Mouse (Mus musculus) forebrain, embryonic 12.5 days (tissue): ENCODE measurements around the gene Sh3bp5l. TPM values are rescaled to one million over a fixed set of nuclear protein-coding genes. Genes with fewer than 3 reads are reported as not detected.

Source experiments
- ATAC-seq: fragments of 200-750 bp; cut with Nextera tagmentation; 2 replicates; pipeline ENCODE4 v1.8.0; 2017; ENCODE audit warnings: moderate TSS enrichment; ENCODE audit not compliant: low FRiP score
- H3K27ac ChIP-seq: fragments of 300-500 bp; sonication (generic); 2 replicates; pipeline ENCODE4 v1.5.1; 2016; ENCODE audit warnings: mild to moderate bottlenecking
- H3K27me3 ChIP-seq: fragments of 300-500 bp; sonication (generic); 2 replicates; pipeline ENCODE4 v1.6.1; 2016; ENCODE audit warnings: mild to moderate bottlenecking
- H3K36me3 ChIP-seq: fragments of 300-500 bp; sonication (generic); replicated peaks from 2 replicates; pipeline ENCODE4 v1.6.1; 2016; ENCODE audit warnings: mild to moderate bottlenecking
- H3K4me1 ChIP-seq: fragments of 300-500 bp; sonication (generic); 2 replicates; pipeline ENCODE4 v1.6.1; 2016
- H3K4me2 ChIP-seq: fragments of 300-500 bp; sonication (generic); 2 replicates; pipeline ENCODE4 v1.6.1; 2016; ENCODE audit warnings: mild to moderate bottlenecking, moderate library complexity
- H3K4me3 ChIP-seq: fragments of 300-500 bp; sonication (generic); replicated peaks from 2 replicates; pipeline ENCODE4 v1.5.1; 2016; ENCODE audit warnings: mild to moderate bottlenecking
- H3K9ac ChIP-seq: fragments of 300-500 bp; sonication (generic); 2 replicates; pipeline ENCODE4 v1.6.1; 2016; ENCODE audit warnings: mild to moderate bottlenecking
- H3K9me3 ChIP-seq: fragments of 300-500 bp; sonication (generic); 2 replicates; pipeline ENCODE4 v1.6.1; 2016
- WGBS: fragments of 180-500 bp; shearing (Covaris S2); methylation state at CpG from one replicate; pipeline ENCODE4 v1.1.7; 2016; 5-methylcytosine and 5-hydroxymethylcytosine counted together
- polyA plus RNA-seq: library from polyadenylated mRNA; unstranded; fragments of >200 nt; fragmentation: Nextera tagmentation; extraction: Ambion mirVana; gene quantifications from 2 replicates; pipeline ENCODE4 v1.2.1, GENCODE M21; 2016

Gene Sh3bp5l
- polyA plus RNA-seq, 1 experiment from 2014 or later: 45.2 TPM

DNA sequence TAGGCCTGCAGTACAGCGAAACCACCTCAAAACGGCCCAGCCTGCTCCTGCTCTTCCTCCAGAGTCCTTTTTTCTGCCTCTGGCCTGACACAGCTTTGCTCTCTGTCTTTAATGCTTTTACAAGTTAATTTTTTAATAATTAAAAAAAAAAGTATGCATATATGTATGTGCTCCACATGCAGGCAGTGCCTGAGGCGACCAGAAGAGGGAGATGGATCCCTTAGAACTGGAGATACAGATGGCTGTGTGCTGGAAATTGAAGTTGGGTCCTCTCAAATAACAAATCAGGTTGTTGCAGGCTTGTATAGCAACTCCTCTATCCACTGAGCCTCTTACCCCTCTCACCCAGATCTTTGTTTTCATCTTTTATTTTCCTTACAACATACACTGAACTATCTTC lies 3.7 kb upstream of the Sh3bp5l start:
- Histone ChIP-seq H3K4me3 (no peak overlapping the region), H3K4me1 (peaks cover 39% of the 10 kb centered on the region), H3K36me3 (peaks cover 16% of the 10 kb centered on the region), H3K9ac (no peak overlapping the region), H3K4me2 (no peak overlapping the region), H3K27me3 (no peaks in the 10 kb centered on the region), H3K27ac (no peak overlapping the region), H3K9me3 (no peaks in the 10 kb centered on the region)
- WGBS: 96% methylated on average over 3 of the region's 3 CpGs
- ATAC-seq: no peak

DNA sequence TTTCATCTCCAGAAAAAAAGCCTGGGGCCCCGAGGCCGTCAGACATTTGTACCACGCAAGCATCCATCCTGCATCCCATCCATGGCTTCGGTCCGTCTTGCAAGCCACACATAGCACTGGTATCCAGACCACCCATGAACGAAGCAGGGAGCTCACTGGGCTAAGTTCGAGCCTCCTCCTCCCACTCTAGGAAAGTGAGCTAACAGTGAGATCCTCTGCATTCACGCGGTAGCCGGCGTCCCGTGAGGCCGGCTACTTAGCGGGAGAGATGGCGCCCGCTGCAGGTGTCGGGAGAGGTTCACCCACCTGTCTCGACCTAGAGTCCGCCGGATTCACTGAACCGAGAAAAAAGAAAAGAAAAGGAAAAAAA lies 633 bp upstream of the Sh3bp5l start:
- WGBS: under 1% methylated on average over 21 of the region's 21 CpGs
- H3K4me1 ChIP-seq: peaks cover 39% of the 10 kb centered on the region
- ATAC-seq: peak; percentile 64
- peak overlapping the region; percentile 83 for H3K4me2 ChIP-seq
- peak overlapping the region; percentile 46; the same call in 1 of the 2 replicates for H3K27ac ChIP-seq
- H3K36me3 ChIP-seq: peaks cover 31% of the 10 kb centered on the region
- no peaks in the 10 kb centered on the region for H3K9me3 ChIP-seq
- H3K27me3 ChIP-seq: no peaks in the 10 kb centered on the region
- H3K9ac ChIP-seq: peak overlapping the region; percentile 83
- H3K4me3 ChIP-seq: peak overlapping the region; percentile 89

DNA sequence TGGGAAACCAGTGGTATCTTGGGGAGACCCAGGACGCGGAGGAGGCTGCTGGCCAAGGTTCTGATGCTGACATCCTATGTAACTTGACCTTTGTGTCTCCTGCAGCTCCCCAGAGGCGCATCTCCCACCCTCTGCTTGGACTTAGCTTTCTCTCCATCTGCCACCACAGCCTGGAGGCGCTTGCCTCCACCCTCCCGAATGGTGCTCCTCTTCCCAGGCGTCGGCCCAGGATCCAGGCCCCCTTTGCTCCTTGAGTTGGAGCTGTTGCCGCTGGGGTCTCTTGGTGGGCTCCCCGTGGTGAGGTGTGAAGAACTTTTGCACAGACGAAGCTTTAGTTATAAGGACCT lies 598 bp downstream of the Sh3bp5l start:
- Histone ChIP-seq H3K4me3 (peak overlapping the region; percentile 89), H3K4me1 (peaks cover 39% of the 10 kb centered on the region), H3K4me2 (peak overlapping the region; percentile 83), H3K9ac (peak overlapping the region; percentile 86), H3K27ac (no peak overlapping the region), H3K27me3 (no peaks in the 10 kb centered on the region), H3K9me3 (no peaks in the 10 kb centered on the region), H3K36me3 (peaks cover 35% of the 10 kb centered on the region)
- WGBS: 20% methylated on average over 10 of the region's 10 CpGs
- 0 out of 2 replicates have a peak, but pooled peaks have one; percentile 19 for ATAC-seq

DNA sequence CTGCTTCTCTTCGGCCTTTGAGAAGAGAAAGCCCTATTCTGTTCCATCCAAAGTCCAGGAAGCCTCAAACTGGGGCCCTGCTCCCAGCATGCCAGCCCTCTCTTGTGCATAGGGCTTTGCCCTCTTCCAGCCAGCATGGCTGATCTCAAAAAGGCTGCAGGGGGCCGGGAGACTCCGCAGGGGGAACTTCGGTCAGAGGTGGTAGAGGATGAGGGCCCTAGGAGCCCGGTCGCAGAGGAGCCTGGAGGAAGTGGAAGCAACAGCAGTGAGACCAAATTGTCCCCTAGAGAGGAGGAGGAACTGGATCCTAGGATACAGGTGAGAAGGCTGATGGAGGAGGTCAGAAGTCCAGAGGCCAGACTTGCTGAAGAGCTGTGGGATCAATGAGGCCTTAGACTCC lies 1.0 kb downstream of the Sh3bp5l start:
- no peak for ATAC-seq
- Histone ChIP-seq H3K27me3 (no peaks in the 10 kb centered on the region), H3K4me1 (peaks cover 39% of the 10 kb centered on the region), H3K9ac (peak overlapping the region; percentile 86), H3K4me3 (peak overlapping the region; percentile 89), H3K4me2 (peak overlapping the region; percentile 83), H3K36me3 (peaks cover 39% of the 10 kb centered on the region), H3K9me3 (no peaks in the 10 kb centered on the region), H3K27ac (no peak overlapping the region)
- WGBS: 93% methylated on average over 6 of the region's 6 CpGs

DNA sequence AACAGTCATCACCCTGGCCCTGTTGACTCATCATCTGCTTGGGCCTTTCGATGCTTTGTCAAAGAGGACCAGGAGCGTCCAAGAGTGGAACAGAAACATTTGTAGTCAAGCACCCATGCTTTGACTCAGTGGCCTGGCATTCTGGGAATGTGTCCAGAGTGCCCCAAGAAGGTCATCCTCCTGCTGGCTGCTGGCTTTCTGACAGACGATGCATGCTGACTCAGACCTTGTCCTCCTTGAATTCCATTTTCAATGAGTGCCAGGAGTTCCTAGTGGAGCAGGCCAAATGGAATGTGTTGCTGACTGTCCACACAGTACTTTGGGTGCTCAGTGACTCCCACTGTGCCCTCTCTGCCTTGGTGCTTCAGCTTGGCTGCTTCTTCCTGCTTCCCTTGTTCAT lies 4.2 kb downstream of the Sh3bp5l start:
- no peaks in the 10 kb centered on the region for H3K9me3 ChIP-seq
- no peak overlapping the region for H3K9ac ChIP-seq
- 81% methylated on average over 3 of the region's 3 CpGs for WGBS
- no peak overlapping the region for H3K27ac ChIP-seq
- no peaks in the 10 kb centered on the region for H3K27me3 ChIP-seq
- no peak overlapping the region for H3K4me2 ChIP-seq
- H3K36me3 ChIP-seq: peaks cover 52% of the 10 kb centered on the region
- no peak for ATAC-seq
- peaks cover 23% of the 10 kb centered on the region for H3K4me1 ChIP-seq
- H3K4me3 ChIP-seq: no peak overlapping the region

DNA sequence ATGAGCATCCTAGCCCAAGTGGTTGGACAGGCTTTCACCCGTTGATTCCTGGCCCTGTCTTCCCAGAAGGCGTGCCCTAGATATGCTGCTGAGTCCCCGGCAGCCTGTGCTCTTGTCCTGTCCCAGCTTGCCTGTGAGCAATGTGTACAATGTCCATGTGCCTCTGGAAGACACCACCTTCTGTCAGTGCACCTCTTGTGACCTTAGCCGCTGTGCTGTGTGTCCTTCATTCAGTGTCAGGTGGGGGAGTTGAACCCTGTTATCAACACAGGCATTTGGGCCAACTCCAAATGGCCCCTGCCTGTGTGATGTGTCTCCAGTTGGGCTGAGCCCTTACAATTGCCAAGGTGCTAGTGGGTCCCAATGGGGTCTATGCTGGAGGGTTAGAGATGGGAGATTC lies 16.2 kb downstream of the Sh3bp5l start:
- no peak overlapping the region for H3K4me3 ChIP-seq
- no peak overlapping the region for H3K27ac ChIP-seq
- H3K9me3 ChIP-seq: peaks cover 4% of the 10 kb centered on the region; the same call in 1 of the 2 replicates
- H3K4me1 ChIP-seq: no peaks in the 10 kb centered on the region
- ATAC-seq: no peak
- H3K36me3 ChIP-seq: peaks cover 50% of the 10 kb centered on the region
- no peak overlapping the region for H3K9ac ChIP-seq
- H3K27me3 ChIP-seq: no peaks in the 10 kb centered on the region
- H3K4me2 ChIP-seq: no peak overlapping the region
- WGBS: 95% methylated on average over 4 of the region's 4 CpGs

DNA sequence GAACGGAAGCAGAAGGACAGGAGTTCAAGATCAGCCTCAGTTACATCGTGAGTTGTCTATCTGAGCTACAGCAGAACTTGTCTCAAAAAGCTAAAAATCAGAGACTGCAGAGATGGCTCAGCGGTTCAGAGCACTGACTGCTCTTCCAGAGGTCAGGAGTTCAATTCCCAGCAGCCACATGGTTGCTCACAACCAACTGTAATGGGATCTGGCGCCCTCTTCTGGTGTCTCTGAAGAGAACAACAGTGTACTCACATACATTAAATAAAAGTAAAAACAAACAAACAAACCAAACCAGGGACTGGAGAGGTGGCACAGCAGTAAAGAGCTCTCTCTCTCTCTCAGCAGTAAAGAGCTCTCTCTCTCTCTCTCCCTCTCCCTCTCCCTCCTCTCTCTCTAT lies 20.1 kb downstream of the Sh3bp5l start:
- ATAC-seq: no peak
- peaks cover 4% of the 10 kb centered on the region; the same call in 1 of the 2 replicates for H3K9me3 ChIP-seq
- H3K4me2 ChIP-seq: no peak overlapping the region
- no peaks in the 10 kb centered on the region for H3K27me3 ChIP-seq
- no peak overlapping the region for H3K9ac ChIP-seq
- peaks cover 27% of the 10 kb centered on the region for H3K36me3 ChIP-seq
- no peak overlapping the region for H3K27ac ChIP-seq
- no peak overlapping the region for H3K4me3 ChIP-seq
- H3K4me1 ChIP-seq: no peaks in the 10 kb centered on the region
- 70% methylated on average over 4 of the region's 4 CpGs for WGBS

DNA sequence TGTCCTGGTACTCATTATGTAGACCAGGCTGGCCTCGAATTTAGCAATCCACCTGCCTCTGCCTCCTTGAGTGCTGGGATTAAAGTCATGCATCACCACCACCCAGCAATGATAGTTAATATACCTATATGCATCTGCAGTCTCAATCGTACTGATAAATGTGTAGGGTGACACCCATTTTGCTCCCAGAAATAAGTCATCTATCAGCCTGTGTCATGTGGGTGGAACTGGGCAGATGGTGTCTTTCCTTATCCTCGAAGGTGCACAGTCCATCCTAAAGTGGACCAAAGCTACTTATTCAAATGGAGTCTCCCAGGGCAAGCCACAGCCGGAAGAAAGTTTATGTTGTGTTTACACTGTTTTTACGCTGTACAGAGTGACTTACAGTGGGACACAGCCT lies 20.7 kb downstream of the Sh3bp5l start:
- Histone ChIP-seq H3K4me3 (no peak overlapping the region), H3K27ac (no peak overlapping the region), H3K36me3 (peaks cover 21% of the 10 kb centered on the region), H3K4me1 (no peaks in the 10 kb centered on the region), H3K27me3 (no peaks in the 10 kb centered on the region), H3K9ac (no peak overlapping the region), H3K9me3 (peaks cover 4% of the 10 kb centered on the region; the same call in 1 of the 2 replicates), H3K4me2 (no peak overlapping the region)
- WGBS: 92% methylated on average over 5 of the region's 5 CpGs
- ATAC-seq: no peak

DNA sequence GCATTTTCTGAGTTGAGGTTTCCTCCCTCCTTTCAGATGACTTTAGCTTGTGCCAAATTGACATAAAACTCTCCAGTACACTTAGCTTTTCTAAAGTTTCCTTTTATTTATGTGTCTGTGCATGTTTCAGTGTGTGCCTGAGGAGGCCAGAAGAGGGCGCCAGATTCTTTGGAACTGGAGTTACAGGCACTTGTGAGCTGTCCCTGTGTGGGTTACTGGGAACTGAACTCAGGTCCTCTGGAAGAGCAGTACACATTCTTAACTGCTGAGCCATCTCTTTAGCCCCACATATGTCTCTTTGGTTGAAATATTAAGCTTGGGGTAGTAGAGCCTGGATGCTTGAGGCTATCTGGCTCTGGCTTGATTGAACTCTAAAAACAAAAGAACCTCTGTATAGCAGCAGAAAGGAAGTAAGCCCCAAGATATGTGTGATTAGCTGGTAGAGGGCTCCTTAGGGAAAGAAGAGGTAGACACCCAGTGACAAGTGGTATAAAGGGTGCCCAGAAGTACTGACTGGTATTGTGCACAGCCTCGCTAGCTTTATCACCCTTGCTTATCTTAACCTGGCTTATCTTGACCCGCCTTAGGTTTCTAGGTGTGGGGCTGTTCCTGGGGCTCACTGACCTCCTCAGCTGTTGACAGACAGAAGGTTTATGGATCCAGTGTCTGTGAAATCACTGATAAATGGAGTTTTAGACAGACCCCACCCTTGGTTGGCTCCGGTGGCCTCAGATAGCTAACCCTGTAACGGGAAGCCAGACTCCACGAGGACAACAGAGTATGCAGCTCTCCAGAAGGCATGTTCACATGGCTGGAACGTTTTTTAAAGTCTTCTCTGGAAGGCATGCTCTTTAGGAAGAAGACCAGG lies 22.4 kb downstream of the Sh3bp5l start:
- ATAC-seq: no peak
- Histone ChIP-seq H3K9ac (no peak overlapping the region), H3K36me3 (peaks cover 4% of the 10 kb centered on the region; the same call in 1 of the 2 replicates), H3K4me2 (no peak overlapping the region), H3K9me3 (peaks cover 4% of the 10 kb centered on the region; the same call in 1 of the 2 replicates), H3K27me3 (no peaks in the 10 kb centered on the region), H3K27ac (no peak overlapping the region), H3K4me1 (no peaks in the 10 kb centered on the region), H3K4me3 (no peak overlapping the region)
- WGBS: 69% methylated on average over 7 of the region's 7 CpGs

DNA sequence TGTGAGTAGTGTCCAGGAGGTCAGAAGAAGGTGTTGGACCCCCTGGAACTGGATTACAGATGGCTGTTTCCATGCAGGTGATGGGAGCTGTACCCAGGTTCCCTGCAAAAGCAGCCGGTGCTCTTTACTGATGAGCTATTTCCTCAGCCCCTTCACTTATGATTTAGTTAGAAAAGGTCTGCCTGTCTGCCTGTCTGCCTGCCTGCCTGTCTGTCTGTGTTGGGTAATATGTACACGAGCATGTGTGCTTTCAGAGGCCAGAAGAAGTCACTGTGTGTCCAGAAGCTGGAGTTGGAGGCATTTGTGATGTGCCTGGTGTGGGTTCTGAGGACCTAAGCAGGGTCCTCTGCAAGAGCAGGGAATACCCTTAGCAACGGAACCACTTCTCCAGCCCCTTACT lies 23.2 kb downstream of the Sh3bp5l start:
- Histone ChIP-seq H3K36me3 (0 out of 2 replicates have a peak, but pooled peaks cover 3% of the 10 kb centered on the region), H3K9me3 (peaks cover 4% of the 10 kb centered on the region; the same call in 1 of the 2 replicates), H3K27ac (no peak overlapping the region), H3K4me3 (no peak overlapping the region), H3K4me2 (no peak overlapping the region), H3K4me1 (no peaks in the 10 kb centered on the region), H3K27me3 (no peaks in the 10 kb centered on the region), H3K9ac (no peak overlapping the region)
- 80% methylated on average over 3 of the region's 3 CpGs for WGBS
- no peak for ATAC-seq

DNA sequence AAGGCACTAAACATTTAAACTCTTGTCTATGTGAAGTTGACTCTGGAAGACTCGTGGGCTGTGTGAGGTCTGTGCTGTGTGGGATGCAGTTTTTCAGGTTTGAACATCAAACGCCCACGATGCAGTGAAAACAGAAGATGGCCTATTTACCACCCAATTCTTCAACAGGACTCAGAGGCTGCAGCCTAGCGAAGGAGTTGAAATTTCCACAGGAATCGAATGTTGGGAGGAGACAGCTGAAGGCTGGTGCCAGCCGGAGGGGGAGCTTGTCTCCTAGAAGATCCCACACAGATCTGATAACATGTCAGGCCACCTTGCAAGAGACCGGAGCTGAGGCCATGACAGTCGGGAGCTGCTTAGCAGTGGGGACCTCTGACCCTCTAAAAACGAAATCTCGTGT lies 24.0 kb downstream of the Sh3bp5l start:
- Histone ChIP-seq H3K9ac (no peak overlapping the region), H3K27ac (no peak overlapping the region), H3K27me3 (no peaks in the 10 kb centered on the region), H3K9me3 (peaks cover 4% of the 10 kb centered on the region; the same call in 1 of the 2 replicates), H3K36me3 (0 out of 2 replicates have a peak, but pooled peaks cover 3% of the 10 kb centered on the region), H3K4me2 (no peak overlapping the region), H3K4me3 (no peak overlapping the region), H3K4me1 (no peaks in the 10 kb centered on the region)
- no peak for ATAC-seq
- WGBS: 79% methylated on average over 10 of the region's 10 CpGs

DNA sequence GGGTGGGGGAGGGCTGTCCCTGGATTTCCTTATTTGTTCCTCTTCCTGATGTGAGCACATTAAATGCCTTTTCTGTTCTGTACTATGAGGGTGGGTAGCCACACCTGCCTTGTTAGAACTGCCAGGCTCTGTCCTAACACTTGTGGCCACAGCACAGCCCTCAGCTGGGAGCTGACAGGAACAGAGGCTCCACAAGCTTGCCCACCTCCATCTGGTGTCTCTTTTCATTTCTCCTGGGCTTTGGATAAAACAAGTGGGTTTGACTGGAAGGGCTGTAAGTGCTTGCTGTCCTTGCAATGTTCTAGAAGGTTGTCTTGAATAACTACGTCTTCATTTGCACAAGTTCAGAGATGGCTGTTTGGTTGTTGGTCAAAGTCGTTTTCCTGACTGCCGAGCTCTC lies 24.4 kb downstream of the Sh3bp5l start:
- Histone ChIP-seq H3K27me3 (no peaks in the 10 kb centered on the region), H3K9ac (no peak overlapping the region), H3K4me2 (no peak overlapping the region), H3K9me3 (peaks cover 4% of the 10 kb centered on the region; the same call in 1 of the 2 replicates), H3K27ac (no peak overlapping the region), H3K4me1 (no peaks in the 10 kb centered on the region), H3K4me3 (no peak overlapping the region), H3K36me3 (0 out of 2 replicates have a peak, but pooled peaks cover 3% of the 10 kb centered on the region)
- WGBS: 88% methylated on average over 3 of the region's 3 CpGs
- no peak for ATAC-seq

DNA sequence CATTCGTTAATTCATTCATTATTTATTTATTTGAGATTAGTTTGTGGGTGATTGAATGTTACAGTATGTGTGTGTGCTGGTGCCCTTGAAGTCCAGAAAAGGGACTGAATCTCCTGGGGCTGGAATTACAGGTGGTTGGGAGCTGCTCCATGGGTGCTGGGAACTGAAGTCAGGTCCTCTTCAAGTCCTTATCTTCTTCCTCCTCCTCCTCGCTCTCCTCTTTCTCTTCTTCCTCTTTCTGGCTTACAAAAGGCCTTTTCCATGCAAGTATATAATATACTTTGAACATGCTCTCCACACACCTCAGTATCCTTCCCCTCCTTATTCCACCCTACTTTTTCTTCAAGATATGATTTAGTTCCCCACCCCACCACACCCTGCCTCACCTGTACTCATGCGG lies 26.5 kb downstream of the Sh3bp5l start:
- 92% methylated on average over 3 of the region's 3 CpGs for WGBS
- Histone ChIP-seq H3K4me1 (no peaks in the 10 kb centered on the region), H3K27me3 (no peaks in the 10 kb centered on the region), H3K9ac (no peak overlapping the region), H3K36me3 (no peaks in the 10 kb centered on the region), H3K4me2 (no peak overlapping the region), H3K27ac (no peak overlapping the region), H3K9me3 (no peaks in the 10 kb centered on the region), H3K4me3 (no peak overlapping the region)
- no peak for ATAC-seq
